Mouse (Mus musculus) olfactory bulb, adult 2 months (tissue): ENCODE results near the gene Elk3.

ENCODE experiments used
- CTCF ChIP-seq: fragments of 200-500 bp; IDR thresholded peaks from 2 replicates; pipeline ENCODE4 v1.5.1; 2012; ENCODE audit warnings: low read depth, mild to moderate bottlenecking, low read length, moderate library complexity; ENCODE audit not compliant: insufficient read depth
- POLR2A ChIP-seq: fragments of 200-500 bp; IDR thresholded peaks from 2 replicates; pipeline ENCODE4 v1.6.1; 2012; ENCODE audit warnings: mild to moderate bottlenecking, low read depth, low read length, moderate library complexity; ENCODE audit not compliant: insufficient read depth

- TF ChIP-seq POLR2A (no peak), CTCF (no peak)
Measured at GRCm38 (mm10) chr10:93342986-93343385, 32.1 kb upstream of the Elk3 start.
